Comparison of ENCODE assay signal across 10 mouse cellular contexts in the genomic region with DNA sequence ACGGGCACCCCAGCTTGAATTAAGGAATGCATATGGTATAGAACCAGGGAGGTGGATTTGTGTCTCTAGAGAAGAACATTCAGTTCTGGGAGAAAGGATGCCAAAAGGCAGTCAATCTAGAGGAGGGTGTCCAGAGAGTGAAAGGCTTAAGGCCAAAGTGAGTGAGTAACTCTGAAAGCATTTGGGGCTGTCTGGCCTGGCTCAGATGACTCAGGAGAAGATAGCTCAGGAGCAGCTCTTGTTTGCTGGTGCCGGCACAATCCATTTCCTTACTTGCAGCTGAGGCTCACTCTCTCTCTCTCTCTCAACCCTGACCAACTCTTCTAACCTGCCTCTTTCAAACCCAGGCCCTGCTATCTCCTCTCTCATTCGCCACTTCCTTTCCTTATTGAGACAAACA. TPM values are rescaled to one million over a fixed set of nuclear protein-coding genes. Genes with fewer than 3 reads are reported as not detected.
DNase-seq lines count a peak whose midpoint lies in the region; ATAC-seq and TF ChIP-seq lines count a peak whose summit lies in the region.
"Had no signal": no experiment of that assay in that cellular context is flagged by ENCODE, and none has a peak within 500 bp of the region (broad histone marks: within the 10 kb centered on the region; RNA-seq: fewer than 3 reads in every experiment).

No protein-coding gene starts in this region.

- no peak for DNase-seq in kidney, postnatal 36 days
- DNase-seq in gastrocnemius, adult 2 months: peak; percentile 49
- no peak for DNase-seq in intestine, embryonic 14.5 days (ENCODE audit: low spot score)
- DNase-seq: cerebellum, adult 11-12 months had no signal

- H3K36me3 ChIP-seq in kidney, embryonic 16.5 days (ENCODE audit: insufficient read depth, low read length): no peaks in the 10 kb centered on the region
- no peaks in the 10 kb centered on the region for H3K36me3 ChIP-seq in intestine, embryonic 14.5 days (ENCODE audit: control insufficient read depth, insufficient read depth, low read length)
- H3K36me3 ChIP-seq in stomach, embryonic 15.5 days: no peaks in the 10 kb centered on the region
- H3K36me3 ChIP-seq in hindbrain, embryonic 12.5 days: no peaks in the 10 kb centered on the region

- H3K9ac ChIP-seq in kidney, embryonic 16.5 days (replicated peaks; ENCODE audit: low read length): no peak overlapping the region
- H3K9ac ChIP-seq in intestine, embryonic 14.5 days (ENCODE audit: low read length): no peak overlapping the region
- no peak overlapping the region for H3K9ac ChIP-seq in stomach, embryonic 15.5 days
- no peak overlapping the region for H3K9ac ChIP-seq in hindbrain, embryonic 12.5 days

- no peaks in the 10 kb centered on the region for H3K9me3 ChIP-seq in kidney, embryonic 16.5 days (ENCODE audit: low read length)
- no peaks in the 10 kb centered on the region for H3K9me3 ChIP-seq in intestine, embryonic 14.5 days (ENCODE audit: control insufficient read depth, low read length)
- no peaks in the 10 kb centered on the region for H3K9me3 ChIP-seq in stomach, embryonic 15.5 days
- H3K9me3 ChIP-seq in hindbrain, embryonic 12.5 days (replicated peaks): no peaks in the 10 kb centered on the region

- WGBS in kidney, embryonic 16.5 days: 56% methylated on average over 3 of the region's 3 CpGs
- WGBS in intestine, embryonic 14.5 days: 44% methylated on average over 3 of the region's 3 CpGs
- 31% methylated on average over 3 of the region's 3 CpGs for WGBS in stomach, embryonic 15.5 days
- WGBS in hindbrain, embryonic 12.5 days: 76% methylated on average over 3 of the region's 3 CpGs

- no peak for TF ChIP-seq CTCF in gastrocnemius, adult 2 months (IDR thresholded peaks at IDR 0.05)

- H3K4me3 ChIP-seq in kidney, embryonic 16.5 days (ENCODE audit: low read length): no peak overlapping the region
- H3K4me3 ChIP-seq in gastrocnemius, adult 2 months: peak overlapping the region; percentile 28; the same call in 1 of the 2 replicates
- no peak overlapping the region for H3K4me3 ChIP-seq in intestine, embryonic 14.5 days (ENCODE audit: low read depth, low read length)
- H3K4me3 ChIP-seq in stomach, embryonic 15.5 days (replicated peaks): no peak overlapping the region
- no peak overlapping the region for H3K4me3 ChIP-seq in hindbrain, embryonic 12.5 days

- intact Hi-C loops in gastrocnemius, adult 2 months (cut with DNase I): no loop called here

- ATAC-seq in kidney, embryonic 16.5 days (ENCODE audit: low FRiP score, low TSS enrichment): no peak
- 0 out of 2 replicates have a peak, but pooled peaks have one; percentile 13 for ATAC-seq in intestine, embryonic 14.5 days (replicated peaks; ENCODE audit: low FRiP score, low TSS enrichment, low read depth)
- ATAC-seq in stomach, embryonic 15.5 days (ENCODE audit: insufficient read depth, low FRiP score, low read depth): 0 out of 2 replicates have a peak, but pooled peaks have one; percentile 25
- no peak for ATAC-seq in megakaryocyte, adult 5-6 weeks (ENCODE audit: poor library complexity, severe bottlenecking)
- ATAC-seq in megakaryocyte progenitor cell, adult 5-6 weeks (replicated peaks; ENCODE audit: poor library complexity): no peak
- ATAC-seq in hindbrain, embryonic 12.5 days (ENCODE audit: low FRiP score): no peak

- H3K27ac ChIP-seq in kidney, embryonic 16.5 days (ENCODE audit: low read length): peak overlapping the region; percentile 50; the same call in 1 of the 2 replicates
- H3K27ac ChIP-seq in gastrocnemius, adult 2 months: peak overlapping the region; percentile 80
- H3K27ac ChIP-seq in intestine, embryonic 14.5 days (ENCODE audit: low read depth): peak overlapping the region; percentile 64; the same call in 1 of the 2 replicates
- peak overlapping the region; percentile 77 for H3K27ac ChIP-seq in stomach, embryonic 15.5 days
- H3K27ac ChIP-seq in hindbrain, embryonic 12.5 days: no peak overlapping the region
- H3K27ac ChIP-seq: macrophage had no signal

- H3K4me2 ChIP-seq in kidney, embryonic 16.5 days (replicated peaks; ENCODE audit: low read depth, low read length): no peak overlapping the region
- peak overlapping the region; percentile 20; the same call in 1 of the 2 replicates for H3K4me2 ChIP-seq in intestine, embryonic 14.5 days (ENCODE audit: low read length)
- peak overlapping the region; percentile 3; the same call in 1 of the 2 replicates for H3K4me2 ChIP-seq in stomach, embryonic 15.5 days
- H3K4me2 ChIP-seq in hindbrain, embryonic 12.5 days (replicated peaks): no peak overlapping the region

- peaks cover 21% of the 10 kb centered on the region for H3K4me1 ChIP-seq in kidney, embryonic 16.5 days (ENCODE audit: insufficient read depth, low read length)
- H3K4me1 ChIP-seq in intestine, embryonic 14.5 days (replicated peaks; ENCODE audit: control insufficient read depth, insufficient read depth, low read length): peaks cover 21% of the 10 kb centered on the region
- H3K4me1 ChIP-seq in stomach, embryonic 15.5 days: peaks cover 25% of the 10 kb centered on the region
- peaks cover 5% of the 10 kb centered on the region; the same call in 1 of the 2 replicates for H3K4me1 ChIP-seq in hindbrain, embryonic 12.5 days

- H3K27me3 ChIP-seq in kidney, embryonic 16.5 days (ENCODE audit: insufficient read depth, low read length): no peaks in the 10 kb centered on the region
- no peaks in the 10 kb centered on the region for H3K27me3 ChIP-seq in intestine, embryonic 14.5 days (replicated peaks; ENCODE audit: control insufficient read depth, insufficient read depth, low read length)
- H3K27me3 ChIP-seq in stomach, embryonic 15.5 days (replicated peaks): no peaks in the 10 kb centered on the region
- no peaks in the 10 kb centered on the region for H3K27me3 ChIP-seq in hindbrain, embryonic 12.5 days

RNA-seq across cellular contexts. Expression of a gene that starts 13.6 kb away (rescaled TPM):
- 34.9 and 47.1 TPM in 2 replicates for polyA plus RNA-seq in kidney, embryonic 16.5 days (2015; fragmentation: Nextera tagmentation; extraction: Ambion mirVana)
- total RNA-seq in gastrocnemius, adult 2 months (2021): 10 to 100 TPM; 24.1 to 26.2 TPM
- 54.5 and 56.0 TPM in 2 replicates for polyA plus RNA-seq in intestine, embryonic 14.5 days (2014; fragmentation: Nextera tagmentation; extraction: Ambion mirVana)
- polyA plus RNA-seq in stomach, embryonic 15.5 days (2015; fragmentation: Nextera tagmentation; extraction: Ambion mirVana): 38.4 and 46.4 TPM in 2 replicates
- 22.2 and 25.5 TPM in 2 replicates for total RNA-seq in megakaryocyte, adult 5-6 weeks (2015)
- total RNA-seq in megakaryocyte, adult 5-6 weeks (2017): 23.3 and 28.9 TPM in 2 replicates
- total RNA-seq in megakaryocyte progenitor cell, adult 5-6 weeks (2015): 20.9 and 29.3 TPM in 2 replicates
- 20.2 and 51.3 TPM in 2 replicates for total RNA-seq in megakaryocyte progenitor cell, adult 5-6 weeks (2017)
- polyA plus RNA-seq in hindbrain, embryonic 12.5 days (2016; fragmentation: Nextera tagmentation; extraction: Ambion mirVana): 70.7 and 79.9 TPM in 2 replicates

Comparison
In these comparisons a context has a peak if more than half of its experiments do, and no peak if none do; other contexts are left out.
1. ATAC-seq: peak in intestine, embryonic 14.5 days (single experiment) and stomach, embryonic 15.5 days (single experiment); none in kidney, embryonic 16.5 days (single experiment), megakaryocyte, adult 5-6 weeks (single experiment), megakaryocyte progenitor cell, adult 5-6 weeks (single experiment) and hindbrain, embryonic 12.5 days (single experiment).
2. H3K4me2 ChIP-seq: peak in intestine, embryonic 14.5 days (single experiment) and stomach, embryonic 15.5 days (single experiment); none in kidney, embryonic 16.5 days (single experiment) and hindbrain, embryonic 12.5 days (single experiment).